In genomic region chr13:115017545-115017944, GRCm38 (mm10) we compare ENCODE assay signal across 25 mouse cellular contexts.
A peak's percentile ranks its signal among the peaks of the same experiment; 100 is the strongest.
DNase-seq lines count a peak whose midpoint lies in the region; ATAC-seq and TF ChIP-seq lines count a peak whose summit lies in the region.
"Had no signal": no experiment of that assay in that cellular context is flagged by ENCODE, and none has a peak within 500 bp of the region (broad histone marks: within the 10 kb centered on the region; RNA-seq: fewer than 3 reads in every experiment).

No protein-coding gene starts in this region.

- H3K9ac ChIP-seq in heart, adult 2 months (ENCODE audit: low read depth, low read length) = no peak overlapping the region
- H3K9ac ChIP-seq in heart, embryonic 15.5 days = no peak overlapping the region
- no peak overlapping the region for H3K9ac ChIP-seq in heart, postnatal 0 days (replicated peaks; ENCODE audit: low read depth, low read length)
- H3K9ac ChIP-seq in heart, embryonic 12.5 days = no peak overlapping the region
- H3K9ac ChIP-seq: embryonic facial prominence, embryonic 12.5 days; forebrain, embryonic 13.5 days had no signal

- H3K36me3 ChIP-seq in heart, adult 2 months (ENCODE audit: control insufficient read depth, insufficient read depth, low read length) = peaks cover 27% of the 10 kb centered on the region
- no peaks in the 10 kb centered on the region for H3K36me3 ChIP-seq in heart, embryonic 10.5 days
- H3K36me3 ChIP-seq in heart, embryonic 15.5 days = no peaks in the 10 kb centered on the region
- H3K36me3 ChIP-seq in heart, postnatal 0 days (replicated peaks; ENCODE audit: control insufficient read depth, insufficient read depth, low read length) = 0 out of 2 replicates have a peak, but pooled peaks cover 3% of the 10 kb centered on the region
- 0 out of 2 replicates have a peak, but pooled peaks cover 4% of the 10 kb centered on the region for H3K36me3 ChIP-seq in heart, embryonic 12.5 days
- H3K36me3 ChIP-seq: embryonic facial prominence, embryonic 10.5 days; embryonic facial prominence, embryonic 12.5 days; G1E had no signal

- TF ChIP-seq POLR2A in heart, adult 2 months (IDR thresholded peaks at IDR 0.05; ENCODE audit: insufficient read depth, low read depth, low read length) = no peak

- no peak for ATAC-seq in heart, embryonic 15.5 days (replicated peaks; ENCODE audit: insufficient number of reproducible peaks, insufficient read depth, low FRiP score, low read depth)
- no peak for ATAC-seq in heart, postnatal 0 days (ENCODE audit: insufficient read depth, low read depth)
- ATAC-seq in heart, embryonic 12.5 days (ENCODE audit: insufficient number of reproducible peaks, low FRiP score) = no peak
- ATAC-seq: activated CD4-positive, CD25-positive, alpha-beta regulatory T cell, adult 4 months; CD4-positive, CD25-positive, alpha-beta regulatory T cell, adult 4 months; forebrain, embryonic 13.5 days; Patski had no signal

- H3K4me2 ChIP-seq in heart, embryonic 15.5 days = no peak overlapping the region
- no peak overlapping the region for H3K4me2 ChIP-seq in heart, postnatal 0 days (ENCODE audit: low read depth, low read length)
- no peak overlapping the region for H3K4me2 ChIP-seq in heart, embryonic 12.5 days
- H3K4me2 ChIP-seq: embryonic facial prominence, embryonic 12.5 days; forebrain, embryonic 13.5 days had no signal

- H3K4me3 ChIP-seq in gastrocnemius, adult 2 months = no peak overlapping the region
- H3K4me3 ChIP-seq in heart, adult 2 months = no peak overlapping the region
- H3K4me3 ChIP-seq in heart, embryonic 10.5 days = no peak overlapping the region
- H3K4me3 ChIP-seq in heart, embryonic 15.5 days = no peak overlapping the region
- no peak overlapping the region for H3K4me3 ChIP-seq in heart, postnatal 0 days (ENCODE audit: low read depth, low read length)
- H3K4me3 ChIP-seq in heart, embryonic 12.5 days = no peak overlapping the region
- H3K4me3 ChIP-seq: embryonic facial prominence, embryonic 10.5 days; embryonic facial prominence, embryonic 12.5 days; forebrain, embryonic 13.5 days had no signal

- H3K9me3 ChIP-seq in heart, embryonic 10.5 days = no peaks in the 10 kb centered on the region
- no peaks in the 10 kb centered on the region for H3K9me3 ChIP-seq in heart, embryonic 15.5 days (replicated peaks)
- no peaks in the 10 kb centered on the region for H3K9me3 ChIP-seq in heart, postnatal 0 days (replicated peaks; ENCODE audit: control insufficient read depth, low read length)
- H3K9me3 ChIP-seq in heart, embryonic 12.5 days (replicated peaks) = no peaks in the 10 kb centered on the region
- H3K9me3 ChIP-seq: embryonic facial prominence, embryonic 10.5 days; embryonic facial prominence, embryonic 12.5 days; forebrain, embryonic 13.5 days; G1E had no signal

- no peaks in the 10 kb centered on the region for H3K79me2 ChIP-seq in heart, adult 2 months (replicated peaks; ENCODE audit: control insufficient read depth, insufficient read depth, low read length)

- 0 out of 2 replicates have a peak overlapping the region, but pooled peaks have one; percentile 12 for H3K27ac ChIP-seq in gastrocnemius, adult 2 months
- H3K27ac ChIP-seq in heart, adult 2 months = peak overlapping the region; percentile 34
- H3K27ac ChIP-seq in heart, embryonic 10.5 days = no peak overlapping the region
- peak overlapping the region; percentile 39; the same call in 1 of the 2 replicates for H3K27ac ChIP-seq in heart, embryonic 15.5 days
- peak overlapping the region; percentile 43 for H3K27ac ChIP-seq in heart, postnatal 0 days (ENCODE audit: low read depth)
- no peak overlapping the region for H3K27ac ChIP-seq in heart, embryonic 12.5 days (ENCODE audit: poor library complexity, severe bottlenecking)
- H3K27ac ChIP-seq: embryonic facial prominence, embryonic 10.5 days; embryonic facial prominence, embryonic 12.5 days; forebrain, embryonic 13.5 days had no signal

- H3K4me1 ChIP-seq in heart, adult 2 months (ENCODE audit: control insufficient read depth, insufficient read depth, low read length) = peaks cover 15% of the 10 kb centered on the region
- peaks cover 46% of the 10 kb centered on the region for H3K4me1 ChIP-seq in heart, embryonic 10.5 days
- H3K4me1 ChIP-seq in heart, embryonic 15.5 days (replicated peaks) = peaks cover 36% of the 10 kb centered on the region
- peaks cover 43% of the 10 kb centered on the region for H3K4me1 ChIP-seq in heart, postnatal 0 days (ENCODE audit: control insufficient read depth, insufficient read depth)
- H3K4me1 ChIP-seq in heart, embryonic 12.5 days (replicated peaks) = peaks cover 69% of the 10 kb centered on the region
- H3K4me1 ChIP-seq: embryonic facial prominence, embryonic 10.5 days; embryonic facial prominence, embryonic 12.5 days; forebrain, embryonic 13.5 days had no signal

- no peak for TF ChIP-seq CTCF in gastrocnemius, adult 2 months (IDR thresholded peaks at IDR 0.05)
- no peak for TF ChIP-seq CTCF in heart, adult 2 months (IDR thresholded peaks at IDR 0.05)
- no peak for TF ChIP-seq CTCF in heart, postnatal 0 days (IDR thresholded peaks at IDR 0.05; ENCODE audit: low read depth)

- intact Hi-C loops in gastrocnemius, adult 2 months (cut with DNase I) = loop anchor here (5.0 kb wide), 1 partner anchor 50 kb away; no protein-coding TSS in a partner anchor
- intact Hi-C loops in gastrocnemius, postnatal 14 days (cut with DNase I; ENCODE audit: low total_unique reads) = no loop called here
- intact Hi-C loops in heart, adult 2 months (cut with DNase I) = loop anchor here (5.0 kb wide), 1 partner anchor 75 kb away; the partner anchor contains the start of gene Pelo
- intact Hi-C loops in heart, postnatal 25 days (cut with DNase I) = no loop called here

- no peak for TF ChIP-seq EP300 in heart, adult 2 months (IDR thresholded peaks at IDR 0.05; ENCODE audit: insufficient read depth, low read depth, low read length)
- TF ChIP-seq EP300 in heart, postnatal 0 days (IDR thresholded peaks at IDR 0.05; ENCODE audit: low read depth) = no peak

- WGBS in heart, adult 2 months = 81% methylated on average over 9 of the region's 9 CpGs
- 87% methylated on average over 9 of the region's 9 CpGs for WGBS in heart, embryonic 10.5 days
- 87% methylated on average over 9 of the region's 9 CpGs for WGBS in heart, embryonic 15.5 days
- WGBS in heart, postnatal 0 days = 79% methylated on average over 9 of the region's 9 CpGs
- WGBS in heart, embryonic 12.5 days = 87% methylated on average over 9 of the region's 9 CpGs

- H3K27me3 ChIP-seq in heart, adult 2 months (ENCODE audit: control insufficient read depth, insufficient read depth, low read length) = no peaks in the 10 kb centered on the region
- no peaks in the 10 kb centered on the region for H3K27me3 ChIP-seq in heart, embryonic 10.5 days (ENCODE audit: insufficient read depth, poor library complexity, severe bottlenecking)
- H3K27me3 ChIP-seq in heart, embryonic 15.5 days = no peaks in the 10 kb centered on the region
- H3K27me3 ChIP-seq in heart, postnatal 0 days (ENCODE audit: control insufficient read depth, insufficient read depth, low read length) = no peaks in the 10 kb centered on the region
- H3K27me3 ChIP-seq in heart, embryonic 12.5 days (replicated peaks) = no peaks in the 10 kb centered on the region
- H3K27me3 ChIP-seq: CH12.LX; embryonic facial prominence, embryonic 12.5 days; forebrain, embryonic 13.5 days; Patski had no signal

- no peak for DNase-seq in gastrocnemius, adult 2 months
- no peak for DNase-seq in gastrocnemius, postnatal 14 days
- no peak for DNase-seq in heart, adult 2 months
- no peak for DNase-seq in heart, embryonic 10.5 days (ENCODE audit: low spot score)
- no peak for DNase-seq in heart, postnatal 25 days (ENCODE audit: low spot score)
- no peak for DNase-seq in heart, postnatal 0 days (ENCODE audit: low spot score)
- DNase-seq: adrenal gland, adult 8-10 months; adrenal gland, postnatal 14 days; adrenal gland, postnatal 36 days; B cell, adult 2 months; cerebellum, adult 11-12 months; cerebellum, adult 2 months; cerebellum, adult 9-10 months; cerebellum, postnatal 10 days; cerebellum, postnatal 25 days had no signal

Comparison
In these comparisons a context has a peak if more than half of its experiments do, and no peak if none do; other contexts are left out.
1. H3K27ac ChIP-seq: peak in gastrocnemius, adult 2 months (single experiment), heart, adult 2 months (single experiment), heart, embryonic 15.5 days (single experiment) and heart, postnatal 0 days (single experiment); none in heart, embryonic 10.5 days (single experiment) and heart, embryonic 12.5 days (single experiment).
2. intact Hi-C loops: an anchor here in gastrocnemius, adult 2 months (5.0 kb wide) and heart, adult 2 months (5.0 kb wide); none called in gastrocnemius, postnatal 14 days and heart, postnatal 25 days.